Mouse (Mus musculus): ENCODE measurements around the gene Galnt3. TPM values are rescaled to one million over a fixed set of nuclear protein-coding genes. Genes with fewer than 3 reads are reported as not detected.

Galnt3 gene
- polyA plus RNA-seq, 1 experiment from 2014 or later = 13.0 TPM

DNA sequence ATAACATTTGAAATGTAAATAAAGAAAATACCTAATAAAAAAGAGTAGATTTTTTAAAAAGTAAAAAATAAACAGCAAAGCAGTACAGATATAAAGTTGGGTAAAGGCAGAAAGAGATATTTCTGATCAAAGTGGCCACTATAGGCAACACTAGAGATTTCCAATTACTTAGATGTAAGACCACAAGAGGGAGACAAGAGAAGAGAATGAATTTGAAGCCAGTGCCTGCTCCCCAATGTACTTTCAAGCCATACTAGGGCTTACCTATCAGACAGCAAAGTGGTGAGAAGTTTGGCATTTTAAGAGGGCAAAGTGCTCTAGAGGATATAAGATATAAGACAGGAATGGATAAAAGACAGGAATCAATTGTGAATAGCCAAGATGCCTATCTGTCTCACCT lies 84.2 kb downstream of the Galnt3 start:
- Histone ChIP-seq H3K9ac (ENCODE audit: low read depth, low read length) (no peak overlapping the region), H3K4me3 (ENCODE audit: low read length) (no peak overlapping the region), H3K4me1 (ENCODE audit: control insufficient read depth, insufficient read depth, low read length) (no peaks in the 10 kb centered on the region), H3K4me2 (ENCODE audit: low read depth, low read length) (no peak overlapping the region), H3K27me3 (replicated peaks; ENCODE audit: control insufficient read depth, insufficient read depth, low read length) (no peaks in the 10 kb centered on the region), H3K9me3 (ENCODE audit: control insufficient read depth, low read length) (no peaks in the 10 kb centered on the region), H3K36me3 (ENCODE audit: control insufficient read depth, insufficient read depth, low read length) (no peaks in the 10 kb centered on the region), H3K27ac (ENCODE audit: low read length) (no peak overlapping the region)
- ATAC-seq = no peak

DNA sequence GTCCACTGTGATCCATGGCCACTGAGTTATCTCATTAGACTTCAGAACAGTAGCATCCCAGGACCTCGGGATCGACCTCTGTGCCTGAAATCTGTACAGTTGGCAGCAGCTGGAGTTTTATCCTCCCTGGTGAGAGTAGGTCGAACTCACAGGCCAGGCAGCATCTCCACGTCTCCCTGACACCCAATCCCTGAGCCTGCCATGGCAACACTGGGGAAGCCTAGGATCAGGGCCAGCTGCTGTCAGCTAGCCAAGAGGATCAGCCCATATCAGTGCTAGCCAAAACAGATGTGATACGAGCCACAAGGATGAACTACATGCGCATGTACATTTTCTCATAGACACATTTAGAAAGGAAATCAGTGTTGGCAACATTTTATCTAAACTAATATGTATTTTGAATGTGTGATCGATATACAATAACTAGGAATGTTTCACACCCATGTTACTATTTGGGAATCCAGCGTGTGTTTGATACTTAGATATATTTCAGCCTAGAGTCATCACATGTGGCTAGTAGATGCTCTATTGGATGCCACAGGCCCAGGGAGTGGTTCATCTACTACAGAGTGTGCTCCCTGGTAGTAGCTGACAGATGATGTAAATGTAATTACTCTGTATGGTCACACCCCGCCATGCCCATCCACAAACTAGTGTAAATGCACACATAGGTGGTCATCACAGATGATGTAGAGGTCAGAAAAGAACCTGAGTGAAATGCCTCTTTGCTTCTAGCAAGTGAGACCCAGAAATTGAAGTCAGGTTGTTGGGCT lies 89.7 kb downstream of the Galnt3 start:
- ATAC-seq = no peak
- no peaks in the 10 kb centered on the region for H3K4me1 ChIP-seq (ENCODE audit: control insufficient read depth, insufficient read depth, low read length)
- H3K4me3 ChIP-seq (ENCODE audit: low read length) = no peak overlapping the region
- no peak overlapping the region for H3K27ac ChIP-seq (ENCODE audit: low read length)
- 71% methylated on average over 9 of the region's 9 CpGs for WGBS
- no peaks in the 10 kb centered on the region for H3K36me3 ChIP-seq (ENCODE audit: control insufficient read depth, insufficient read depth, low read length)
- H3K27me3 ChIP-seq (replicated peaks; ENCODE audit: control insufficient read depth, insufficient read depth, low read length) = no peaks in the 10 kb centered on the region
- no peak overlapping the region for H3K9ac ChIP-seq (ENCODE audit: low read depth, low read length)
- no peaks in the 10 kb centered on the region for H3K9me3 ChIP-seq (ENCODE audit: control insufficient read depth, low read length)
- H3K4me2 ChIP-seq (ENCODE audit: low read depth, low read length) = no peak overlapping the region

Other genes starting within 250 kb of the Galnt3 start
- gene Ttc21b, start 131.6 kb upstream of the Galnt3 start, polyA plus RNA-seq (2015; fragmentation: Nextera tagmentation; extraction: Ambion mirVana) = 8.5 and 9.4 TPM in 2 replicates

All from intestine, embryonic 16.5 days (tissue).